ENCODE assay signal across 7 mouse cellular contexts in the genomic region with DNA sequence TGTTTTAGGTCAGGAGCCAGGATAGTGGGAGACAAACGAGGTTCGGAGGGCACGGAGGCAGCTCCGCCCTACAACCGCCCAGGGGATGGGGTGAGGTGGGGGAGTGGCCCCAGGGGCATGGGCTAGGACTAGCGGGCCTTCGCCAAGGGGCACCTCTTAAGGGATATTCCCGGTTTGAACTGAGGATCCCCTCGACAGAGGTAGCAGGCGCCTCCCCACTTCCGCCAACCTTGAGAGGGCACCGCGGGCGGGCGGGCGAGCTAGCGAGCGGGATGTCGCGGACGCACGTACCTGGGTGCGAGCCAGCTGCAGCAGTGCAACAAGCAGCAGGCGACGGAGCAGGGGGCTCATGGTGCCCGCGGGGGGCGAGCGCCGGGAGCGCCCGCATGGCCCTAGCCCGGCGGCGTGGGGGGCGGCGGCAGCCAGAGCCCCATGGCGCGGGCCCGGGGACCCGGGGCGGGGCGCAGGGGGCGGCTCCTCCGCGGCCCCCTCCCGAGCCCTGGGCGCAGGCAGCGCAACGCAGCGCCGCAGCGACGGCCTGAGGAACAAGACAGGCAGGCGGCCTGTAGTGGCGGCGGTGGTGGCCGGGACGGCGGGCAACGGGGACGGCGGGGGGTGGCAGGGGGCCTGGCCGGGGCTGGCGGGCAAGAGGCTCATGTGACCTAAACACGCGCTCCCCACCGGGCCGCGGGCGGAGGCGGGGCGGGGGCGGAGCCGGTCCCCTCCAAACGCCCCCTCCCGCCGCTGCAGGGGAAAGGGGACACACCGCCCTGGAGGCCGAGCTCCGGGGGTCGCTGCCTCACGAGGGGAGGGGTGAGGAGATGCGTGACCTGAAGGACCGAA. TPM values are rescaled to one million over a fixed set of nuclear protein-coding genes. Genes with fewer than 3 reads are reported as not detected.
DNase-seq lines count a peak whose midpoint lies in the region; ATAC-seq lines count a peak whose summit lies in the region.

TSS of gene Vegfb (minus strand) at position 591 of the 843 bp plus-strand sequence.

- under 1% methylated on average over 71 of the region's 85 CpGs for WGBS in limb, embryonic 11.5 days
- under 1% methylated on average over 82 of the region's 85 CpGs for WGBS in midbrain, embryonic 10.5 days

- H3K4me1 ChIP-seq in limb, embryonic 11.5 days (ENCODE audit: control insufficient read depth, insufficient read depth, low read length) = peaks cover 19% of the 10 kb centered on the region
- H3K4me1 ChIP-seq in midbrain, embryonic 10.5 days = peaks cover 43% of the 10 kb centered on the region

- H3K4me2 ChIP-seq in limb, embryonic 11.5 days (ENCODE audit: low read depth, severe bottlenecking) = peak within 1 kb of the TSS; percentile 88

- H3K9me3 ChIP-seq in limb, embryonic 11.5 days (ENCODE audit: control insufficient read depth, low read length) = no peaks in the 10 kb centered on the region
- no peaks in the 10 kb centered on the region for H3K9me3 ChIP-seq in midbrain, embryonic 10.5 days (replicated peaks)

- H3K27ac ChIP-seq in limb, embryonic 11.5 days (replicated peaks; ENCODE audit: low read depth, low read length) = peak within 1 kb of the TSS; percentile 79
- H3K27ac ChIP-seq in midbrain, embryonic 10.5 days (replicated peaks) = peak within 1 kb of the TSS; percentile 97

- intact Hi-C loops in gastrocnemius, postnatal 14 days (cut with DNase I; ENCODE audit: low total_unique reads) = no loop called here

- H3K27me3 ChIP-seq in limb, embryonic 11.5 days (ENCODE audit: control insufficient read depth, insufficient read depth, low read length) = no peaks in the 10 kb centered on the region
- H3K27me3 ChIP-seq in midbrain, embryonic 10.5 days (ENCODE audit: low read depth, poor library complexity, severe bottlenecking) = no peaks in the 10 kb centered on the region
- no peaks in the 10 kb centered on the region for H3K27me3 ChIP-seq in splenic B cell, adult 2 months (ENCODE audit: control insufficient read depth, insufficient read depth, low read length, poor library complexity, severe bottlenecking)

- H3K4me3 ChIP-seq in limb, embryonic 11.5 days (ENCODE audit: low read depth, low read length) = peak within 1 kb of the TSS; percentile 74
- H3K4me3 ChIP-seq in midbrain, embryonic 10.5 days = peak within 1 kb of the TSS; percentile 94

- H3K9ac ChIP-seq in limb, embryonic 11.5 days (ENCODE audit: low read length) = peak within 1 kb of the TSS; percentile 91

- peak; percentile 27; the same call in 1 of the 2 replicates for ATAC-seq in limb, embryonic 11.5 days (ENCODE audit: insufficient number of reproducible peaks, low FRiP score, low TSS enrichment, low read depth)

- peak; percentile 85 to 94 for DNase-seq in adrenal gland, adult (ENCODE audit: inconsistent age in 2 of 2, low spot score in 1 of 2)
- peak; percentile 66 to 75 for DNase-seq in cerebellum, postnatal 36 days
- DNase-seq in gastrocnemius, postnatal 14 days = peak; percentile 73
- peak; percentile 72 for DNase-seq in induced T-regulatory cell, adult 2 months (ENCODE audit: low read depth)
- peak; percentile 74 for DNase-seq in limb, embryonic 11.5 days (ENCODE audit: low spot score)
- DNase-seq in midbrain, embryonic 10.5 days (ENCODE audit: low spot score) = peak; percentile 75
- peak; percentile 53 for DNase-seq in splenic B cell, adult 2 months (ENCODE audit: low read depth, low spot score)

- H3K36me3 ChIP-seq in limb, embryonic 11.5 days (ENCODE audit: control insufficient read depth, insufficient read depth, low read length) = peaks cover 8% of the 10 kb centered on the region
- peaks cover 37% of the 10 kb centered on the region for H3K36me3 ChIP-seq in midbrain, embryonic 10.5 days
- no peaks in the 10 kb centered on the region; the same call in none of the 2 replicates for H3K36me3 ChIP-seq in splenic B cell, adult 2 months (ENCODE audit: control insufficient read depth, insufficient read depth, low read length, poor library complexity, severe bottlenecking)

RNA-seq across cellular contexts. Expression of gene Vegfb, which starts in this region (rescaled TPM):
- total RNA-seq in gastrocnemius, postnatal 14 days (2021) = 100 to 1,000 TPM in 1 of 2 experiments, 10 to 100 TPM in 1; 90.8 to 118 TPM
- polyA plus RNA-seq in limb, embryonic 11.5 days (2014; fragmentation: Nextera tagmentation; extraction: Ambion mirVana) = 37.1 and 38.7 TPM in 2 replicates
- polyA plus RNA-seq in midbrain, embryonic 10.5 days (2016; fragmentation: Nextera tagmentation; extraction: Ambion mirVana) = 35.2 and 40.8 TPM in 2 replicates

Comparison
In these comparisons a context has a peak if more than half of its experiments do, and no peak if none do; other contexts are left out.
1. Peak in every context shown above with its lines: DNase-seq, ATAC-seq, H3K4me3 ChIP-seq and H3K27ac ChIP-seq.